Mouse (Mus musculus) bone marrow macrophage, adult 2 months (primary cell): ENCODE measurements around the gene Acot13.

Experiments
- CTCF ChIP-seq: IDR thresholded peaks from 2 replicates; pipeline ENCODE4 v1.5.1; 2012; ENCODE audit warnings: low read depth, mild to moderate bottlenecking, low read length, moderate library complexity
- POLR2A ChIP-seq: IDR thresholded peaks from 2 replicates; pipeline ENCODE4 v1.6.1; 2012; ENCODE audit warnings: mild to moderate bottlenecking, low read depth, low read length, borderline replicate concordance

DNA sequence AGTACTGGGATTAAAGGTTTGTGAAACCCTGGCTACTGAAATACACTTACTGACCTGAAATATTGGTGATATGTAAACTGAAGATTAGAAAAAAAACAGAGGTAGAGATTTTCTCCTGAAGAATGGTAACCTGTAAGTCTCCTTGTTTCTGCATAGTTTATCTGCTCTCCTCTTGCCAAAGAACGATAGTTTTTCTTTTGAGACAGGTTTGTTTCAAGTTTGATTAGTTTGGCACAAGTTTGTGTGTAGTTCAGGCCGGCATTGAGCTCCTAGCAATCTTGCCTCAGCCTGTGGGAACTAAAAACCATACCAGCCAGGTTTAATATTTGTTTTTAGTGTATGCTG lies 1.4 kb upstream of the Acot13 start:
- TF ChIP-seq POLR2A: no peak
- TF ChIP-seq CTCF: no peak
